Mouse (Mus musculus): ENCODE results near the gene Slc4a10.
"Not testable (repeated sequence)": the region's sequence is repeated elsewhere in the genome, so short reads cannot be mapped to it uniquely, and the experiment has no call there.

Gene Slc4a10

DNA sequence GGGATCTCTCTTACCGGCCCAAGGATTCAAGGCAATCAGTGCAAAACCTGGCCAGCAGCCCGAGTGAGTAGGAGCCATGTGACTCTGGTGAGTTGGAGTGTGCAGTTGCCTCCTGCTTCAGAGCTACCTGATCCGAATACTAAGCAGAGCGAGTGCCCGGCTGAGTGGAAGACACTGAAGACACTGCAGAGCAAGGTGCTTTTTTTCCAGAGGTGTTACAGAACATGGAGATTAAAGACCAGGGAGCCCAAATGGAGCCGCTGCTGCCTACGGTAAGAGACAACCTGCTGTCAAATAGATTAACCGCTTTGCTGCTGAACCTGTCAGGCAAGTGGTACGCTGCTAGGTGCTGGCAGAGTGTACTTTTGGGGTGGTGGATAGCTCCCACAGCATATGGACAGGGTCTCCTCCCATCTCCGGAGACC, at the start of gene Slc4a10:
Gene Slc4a10, plus strand, starts transcription at position 42 of the 425 bp plus-strand sequence.
- no peak for DNase-seq (ENCODE audit: low spot score)

GRCm38 (mm10) chr2:62001251-62001650, 45.0 kb upstream of the Slc4a10 start:
- not testable (repeated sequence) for DNase-seq (ENCODE audit: low spot score)

DNA sequence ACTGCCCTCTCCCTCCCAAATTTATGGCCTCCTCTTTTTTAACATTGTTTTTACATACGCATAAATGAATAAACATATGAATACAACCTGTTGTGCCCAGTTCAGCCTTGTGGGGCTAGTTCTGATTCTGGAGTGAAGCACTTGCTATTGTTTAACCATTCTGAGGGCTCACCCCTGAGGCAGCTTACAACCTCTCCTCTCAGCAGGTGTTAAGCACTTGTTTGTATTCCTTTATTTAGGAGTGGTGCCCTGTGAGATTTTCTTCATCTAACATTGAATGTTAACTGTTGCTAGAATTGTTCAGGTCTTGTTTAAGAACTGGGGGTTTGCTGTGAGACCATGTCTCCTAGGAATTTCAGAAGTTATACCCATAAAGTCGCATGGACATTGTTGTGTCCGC, 28.1 kb upstream of the Slc4a10 start:
- no peak for DNase-seq (ENCODE audit: low spot score)

- no peak for DNase-seq (ENCODE audit: low spot score)
These were observed 720 bp downstream of the Slc4a10 start for GRCm38 (mm10) chr2:62046861-62047503.

DNA sequence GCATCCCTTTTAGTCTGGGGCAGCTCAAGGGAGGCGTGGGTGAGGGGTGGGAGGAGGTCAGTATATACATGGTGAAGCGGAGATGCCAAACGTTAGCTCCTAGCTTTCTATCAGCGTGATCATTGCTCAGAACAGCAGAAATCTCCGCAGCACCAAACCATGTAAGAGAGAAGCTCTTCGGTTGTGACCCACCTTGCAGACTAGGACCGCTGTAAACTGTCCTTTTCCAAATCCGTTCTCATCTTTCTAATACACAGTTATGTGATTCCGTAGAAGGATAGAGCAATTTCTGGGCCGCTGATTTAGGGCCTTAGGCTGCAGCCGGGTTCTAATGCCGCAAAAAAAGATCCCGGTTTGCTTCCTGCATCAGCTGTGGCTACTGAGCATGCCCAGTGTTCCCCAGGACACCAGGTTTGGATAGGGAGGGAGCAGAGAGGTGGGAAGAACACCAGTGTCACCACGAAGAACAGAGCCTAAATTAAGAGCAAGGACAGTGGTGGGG, 1.3 kb downstream of the Slc4a10 start:
- no peak for DNase-seq (ENCODE audit: low spot score)

DNA sequence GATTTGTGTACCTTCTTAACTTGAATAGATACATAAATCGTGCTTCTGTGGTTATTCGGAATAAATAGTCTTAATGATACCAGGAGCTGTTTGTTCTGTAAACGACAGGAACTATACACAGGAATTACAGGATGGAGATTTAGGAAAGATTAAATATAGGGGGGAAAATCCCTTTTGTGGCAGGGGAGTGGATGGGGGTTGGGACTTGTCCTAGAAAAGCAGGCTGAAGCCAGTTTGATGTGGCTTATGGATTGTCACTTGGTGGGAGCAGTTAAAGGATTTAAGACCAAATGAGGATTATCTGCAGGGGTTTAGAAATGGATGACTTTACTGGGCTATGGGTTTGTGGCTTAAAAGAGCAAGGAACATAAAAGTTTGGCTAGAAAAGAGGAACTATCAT, 1.9 kb downstream of the Slc4a10 start:
- DNase-seq (ENCODE audit: low spot score): no peak

GRCm38 (mm10) chr2:62076512-62076911, 30.2 kb downstream of the Slc4a10 start:
- DNase-seq (ENCODE audit: low spot score): no peak

GRCm38 (mm10) chr2:62087566-62087965, 41.3 kb downstream of the Slc4a10 start:
- DNase-seq (ENCODE audit: low spot score): no peak

- DNase-seq (ENCODE audit: low spot score): no peak
These were observed 42.5 kb downstream of the Slc4a10 start for GRCm38 (mm10) chr2:62088715-62089114.

DNA sequence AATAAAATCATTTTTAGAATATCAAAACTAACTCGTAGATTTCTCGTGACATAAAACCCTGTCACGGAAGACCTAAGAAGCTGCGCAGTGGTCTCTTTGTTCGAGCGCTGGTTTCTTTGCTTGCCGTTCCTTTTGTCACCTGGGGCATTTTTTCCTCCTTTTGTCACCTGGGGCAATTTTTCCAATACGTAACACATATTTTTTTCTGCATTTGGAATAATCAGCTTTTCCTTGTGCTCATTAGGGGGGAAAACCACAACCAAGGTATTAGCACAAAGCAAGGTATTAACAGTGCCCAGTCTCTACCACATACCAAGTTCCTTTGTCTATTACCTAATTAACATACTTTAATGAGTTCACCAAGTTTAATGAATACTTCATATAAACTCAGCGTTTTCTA, 42.9 kb downstream of the Slc4a10 start:
- no peak for DNase-seq (ENCODE audit: low spot score)

DNA sequence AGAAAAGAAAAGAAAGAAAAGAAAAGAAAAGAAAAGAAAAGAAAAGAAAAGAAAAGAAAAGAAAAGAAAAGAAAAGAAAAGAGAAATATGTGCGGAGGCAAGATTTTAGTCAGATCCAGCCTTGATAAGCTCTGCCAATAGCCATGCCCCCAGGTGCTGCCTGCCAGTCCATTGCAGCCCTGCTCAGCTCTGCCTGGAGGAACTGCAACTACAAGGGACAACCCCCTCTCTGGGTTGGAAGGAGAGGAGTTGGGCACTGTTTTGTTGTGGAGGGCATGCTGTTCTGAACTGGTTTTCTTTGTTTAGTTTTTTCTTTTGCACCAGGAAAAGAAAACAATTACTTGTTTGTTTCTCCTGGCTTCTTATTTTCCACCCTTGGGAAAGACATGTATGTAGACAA, 54.3 kb downstream of the Slc4a10 start:
- DNase-seq (ENCODE audit: low spot score): no peak

DNA sequence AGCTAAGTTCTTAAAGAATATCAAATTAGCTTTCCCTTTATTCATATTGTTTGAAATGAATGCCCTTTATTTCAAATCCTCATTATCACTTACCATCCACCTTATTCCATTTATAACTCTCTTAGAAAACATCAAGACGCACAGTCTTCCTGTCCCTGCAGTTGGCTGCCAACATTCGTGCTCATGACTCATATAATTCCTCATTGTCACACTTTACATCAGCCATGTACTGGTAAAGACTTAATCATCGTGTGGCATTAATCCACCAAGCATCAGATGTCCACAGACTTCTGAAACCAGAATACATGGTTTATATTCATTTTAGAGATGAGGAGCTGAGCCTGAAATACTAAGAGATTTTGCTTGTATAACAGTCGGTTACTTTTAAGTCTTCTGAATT, 69.1 kb downstream of the Slc4a10 start:
- DNase-seq (ENCODE audit: low spot score): no peak

DNA sequence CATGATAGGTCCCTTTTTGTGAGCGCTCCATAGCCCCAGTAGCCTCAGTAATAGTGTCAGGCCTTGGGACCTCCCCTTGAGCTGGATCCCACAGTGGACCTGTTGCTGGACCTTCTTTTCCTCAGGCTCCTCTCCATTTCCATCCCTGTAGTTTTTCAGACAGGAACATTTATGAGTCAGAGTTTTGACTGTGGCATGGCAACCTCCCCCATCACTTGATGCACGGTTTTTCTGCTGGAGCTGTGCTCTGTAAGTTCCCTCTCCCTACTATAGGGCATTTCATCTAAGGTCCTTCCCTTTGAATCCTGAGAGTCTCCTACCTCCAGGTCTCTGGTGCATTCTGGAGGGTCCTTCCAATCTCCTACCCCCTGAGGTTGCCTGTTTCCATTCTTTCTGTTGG, 83.7 kb downstream of the Slc4a10 start:
- DNase-seq (ENCODE audit: low spot score): no peak

GRCm38 (mm10) chr2:62134911-62135310, 88.6 kb downstream of the Slc4a10 start:
- DNase-seq (ENCODE audit: low spot score): no peak

DNA sequence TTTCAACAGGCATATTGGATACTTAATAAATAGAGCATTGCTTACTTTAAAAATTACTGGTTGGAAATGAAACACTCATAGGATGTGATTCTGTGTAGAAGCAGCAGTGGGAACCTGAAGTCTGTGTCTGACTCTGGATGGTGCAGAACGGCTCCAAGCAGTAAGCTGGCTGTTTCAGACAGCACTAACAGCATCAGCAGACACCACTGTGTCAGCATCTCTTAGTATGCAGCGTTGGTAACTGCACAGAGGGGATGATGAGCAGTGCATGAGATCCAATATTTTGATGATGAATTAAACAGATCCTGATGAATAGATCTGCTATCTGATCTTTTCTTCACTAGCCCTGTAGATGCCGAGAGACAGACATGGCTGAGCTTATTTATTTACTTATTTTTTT, 101.4 kb downstream of the Slc4a10 start:
- DNase-seq (ENCODE audit: low spot score): no peak

DNA sequence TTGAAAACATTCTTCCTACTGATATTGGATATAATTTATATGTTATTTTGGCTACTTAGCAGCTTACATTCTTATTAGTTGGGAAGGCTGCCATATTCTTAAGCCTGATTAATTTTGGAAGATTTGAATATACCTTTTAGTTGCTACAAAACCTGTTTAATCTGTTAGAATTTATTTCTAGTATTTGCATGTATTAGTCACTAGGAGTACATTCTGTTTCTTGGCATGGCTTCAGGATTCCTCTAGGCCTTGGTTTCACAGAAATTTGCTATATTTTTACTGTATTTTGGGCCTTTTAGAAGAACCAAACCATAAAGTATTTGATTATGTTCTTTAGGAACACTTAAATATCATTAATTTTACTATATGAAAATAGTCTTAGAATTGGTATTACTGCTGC, 103.2 kb downstream of the Slc4a10 start:
- DNase-seq (ENCODE audit: low spot score): no peak

- no peak for DNase-seq (ENCODE audit: low spot score)
These were observed 104.6 kb downstream of the Slc4a10 start for GRCm38 (mm10) chr2:62150830-62151229.

DNA sequence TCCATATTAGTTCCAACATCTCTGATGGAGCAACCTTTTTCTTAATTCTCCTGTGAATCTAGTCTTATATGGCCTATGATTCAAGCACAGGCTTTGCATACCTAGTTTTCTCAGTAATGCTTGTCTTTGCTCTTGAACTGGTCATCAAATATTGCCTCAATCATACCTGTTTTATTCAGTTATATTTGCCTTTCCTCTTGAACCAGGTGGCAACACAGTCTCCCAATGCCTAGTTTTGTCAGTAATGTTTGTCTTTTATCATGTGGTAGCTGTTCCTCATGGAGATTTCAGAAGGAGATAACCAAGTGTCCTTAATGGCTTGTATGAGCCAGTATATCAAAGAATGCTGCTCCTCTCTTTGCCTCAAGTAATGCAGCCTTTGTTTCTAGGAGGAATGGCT, 163.8 kb downstream of the Slc4a10 start:
- no peak for DNase-seq (ENCODE audit: low spot score)

DNA sequence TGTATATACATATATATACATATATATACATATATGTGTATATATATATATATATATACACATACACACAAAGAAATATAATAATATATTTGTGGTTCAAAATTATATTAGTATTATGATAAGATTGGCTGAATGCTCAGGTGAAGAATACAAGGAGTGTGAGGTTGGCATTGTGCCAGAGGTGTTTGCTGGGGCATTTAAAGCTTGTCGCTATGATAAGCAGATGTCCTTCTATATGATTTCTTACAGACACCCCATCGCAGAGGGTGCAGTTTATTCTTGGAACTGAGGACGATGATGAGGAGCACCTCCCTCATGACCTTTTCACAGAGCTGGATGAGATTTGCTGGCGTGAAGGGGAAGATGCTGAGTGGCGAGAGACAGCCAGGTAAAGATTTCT, 164.8 kb downstream of the Slc4a10 start:
- no peak for DNase-seq (ENCODE audit: low spot score)

GRCm38 (mm10) chr2:62227563-62227962, 181.3 kb downstream of the Slc4a10 start:
- DNase-seq (ENCODE audit: low spot score): no peak

DNA sequence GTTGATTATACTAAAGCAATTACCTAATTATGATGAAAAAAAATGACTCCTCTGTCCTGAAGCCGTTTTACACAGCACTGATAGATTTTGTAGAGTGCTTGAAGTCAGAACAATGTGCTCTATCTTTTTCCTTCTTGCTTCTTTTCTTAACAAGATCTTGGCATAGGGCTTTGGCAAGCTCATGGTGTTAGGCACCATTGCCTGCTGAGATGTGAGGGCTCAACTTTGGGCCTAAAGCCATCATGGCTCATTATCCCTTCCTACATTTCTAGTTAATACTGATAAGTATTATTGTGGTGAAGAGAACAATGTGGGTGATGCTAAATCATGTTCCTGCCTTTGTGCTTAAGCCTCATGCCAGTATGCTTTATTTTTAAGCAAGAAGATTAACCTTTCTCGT, 185.0 kb downstream of the Slc4a10 start:
- no peak for DNase-seq (ENCODE audit: low spot score)

GRCm38 (mm10) chr2:62244167-62244566, 197.9 kb downstream of the Slc4a10 start:
- DNase-seq (ENCODE audit: low spot score): no peak

DNA sequence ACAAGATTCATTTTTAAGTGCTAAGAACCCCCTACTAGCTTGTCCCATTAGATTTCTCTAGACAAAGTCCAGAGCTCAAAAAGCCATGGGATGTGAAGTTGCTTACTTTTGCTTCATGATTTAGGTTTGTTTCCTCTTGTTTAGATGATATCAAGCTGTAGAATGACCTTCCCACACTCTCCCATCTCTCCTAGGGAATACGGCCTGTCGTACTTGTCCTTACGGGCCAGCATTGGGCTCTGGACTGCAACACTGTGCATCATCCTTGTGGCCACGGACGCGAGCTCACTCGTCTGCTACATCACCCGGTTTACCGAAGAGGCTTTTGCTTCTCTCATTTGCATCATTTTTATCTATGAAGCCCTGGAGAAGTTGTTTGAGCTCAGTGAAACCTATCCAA, 222.2 kb downstream of the Slc4a10 start:
- no peak for DNase-seq (ENCODE audit: low spot score)

DNA sequence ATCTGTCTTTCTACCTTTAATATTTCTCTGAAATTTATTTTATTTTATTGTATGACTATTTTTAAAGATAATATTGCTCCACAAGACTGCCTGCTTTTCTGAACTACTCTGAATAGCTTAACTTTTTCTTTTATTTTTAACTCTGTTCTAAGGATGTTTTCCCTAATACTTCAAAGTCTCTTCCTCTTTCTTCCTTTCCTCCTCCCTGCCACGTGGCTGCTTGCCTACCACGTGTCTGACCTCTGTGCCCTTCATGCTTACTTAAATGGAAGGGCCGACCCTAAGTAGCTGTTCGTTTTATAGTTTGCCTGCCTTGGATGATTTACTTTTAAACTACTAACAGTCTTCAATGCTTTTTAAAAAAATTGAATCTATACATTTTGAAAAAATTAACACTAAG, 225.6 kb downstream of the Slc4a10 start:
- DNase-seq (ENCODE audit: low spot score): no peak
